Mouse (Mus musculus) adrenal gland, postnatal 36 days (tissue): ENCODE data around the gene Trp73. TPM values are rescaled to one million over a fixed set of nuclear protein-coding genes. Genes with fewer than 3 reads are reported as not detected.

Experiments
- DNase-seq, 2 experiments: peaks; one replicate each; pipeline ENCODE4 v3.0.0; 2021; ENCODE audit warnings: mixed read lengths in 1 of 2
- total RNA-seq, 2 experiments: library from RNA; stranded (reverse); gene quantifications; 2 replicates each; pipeline ENCODE4 v1.2.3; 2021

Gene Trp73
- total RNA-seq, 2 experiments from 2014 or later = not detected

DNA sequence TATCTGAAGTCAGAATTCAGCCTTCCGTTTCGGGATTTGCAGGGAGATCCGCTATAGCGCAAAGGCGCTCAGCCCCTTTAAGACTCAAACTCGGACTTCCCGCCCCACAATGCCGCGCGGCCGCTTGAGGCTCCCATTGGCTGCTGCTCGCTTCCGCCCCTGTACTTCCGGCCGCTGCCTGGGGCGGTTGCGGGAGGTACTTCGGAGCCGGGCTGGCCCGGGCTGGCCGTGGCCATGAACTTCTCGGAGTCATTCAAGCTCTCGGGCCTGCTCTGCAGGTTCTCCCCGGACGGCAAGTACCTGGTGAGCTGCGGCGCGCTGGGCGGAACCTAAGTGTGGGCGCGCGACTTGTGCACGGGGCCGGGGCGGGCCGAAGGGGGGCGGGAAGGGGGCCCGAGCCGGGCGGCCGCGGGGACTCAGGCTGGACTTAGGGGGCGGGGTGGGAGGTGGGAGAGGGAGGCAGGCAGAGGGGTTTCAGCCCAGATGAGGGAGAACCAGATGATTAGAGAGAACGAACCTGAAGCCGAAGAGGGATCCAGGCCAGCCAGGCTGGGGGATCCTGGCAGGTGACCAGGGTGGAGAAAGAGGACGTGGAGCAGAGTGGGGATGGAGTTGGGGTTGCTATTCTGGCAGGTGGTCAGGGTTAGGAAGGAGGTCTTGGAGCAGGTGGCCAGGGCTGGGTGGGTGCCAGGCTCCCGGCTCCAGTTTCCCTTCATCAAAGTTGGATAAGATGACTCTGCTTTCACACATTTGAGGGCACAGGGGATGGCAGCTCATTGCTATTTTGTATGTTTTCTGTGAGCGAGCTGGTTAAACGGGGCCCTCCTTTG is 2.4 kb upstream of the Trp73 start, which contains the start of gene Wrap73:
Wrap73 (plus strand) TSS at position 162 of the 830 bp plus-strand sequence.
- DNase-seq = peak; percentile 91 to 94

DNA sequence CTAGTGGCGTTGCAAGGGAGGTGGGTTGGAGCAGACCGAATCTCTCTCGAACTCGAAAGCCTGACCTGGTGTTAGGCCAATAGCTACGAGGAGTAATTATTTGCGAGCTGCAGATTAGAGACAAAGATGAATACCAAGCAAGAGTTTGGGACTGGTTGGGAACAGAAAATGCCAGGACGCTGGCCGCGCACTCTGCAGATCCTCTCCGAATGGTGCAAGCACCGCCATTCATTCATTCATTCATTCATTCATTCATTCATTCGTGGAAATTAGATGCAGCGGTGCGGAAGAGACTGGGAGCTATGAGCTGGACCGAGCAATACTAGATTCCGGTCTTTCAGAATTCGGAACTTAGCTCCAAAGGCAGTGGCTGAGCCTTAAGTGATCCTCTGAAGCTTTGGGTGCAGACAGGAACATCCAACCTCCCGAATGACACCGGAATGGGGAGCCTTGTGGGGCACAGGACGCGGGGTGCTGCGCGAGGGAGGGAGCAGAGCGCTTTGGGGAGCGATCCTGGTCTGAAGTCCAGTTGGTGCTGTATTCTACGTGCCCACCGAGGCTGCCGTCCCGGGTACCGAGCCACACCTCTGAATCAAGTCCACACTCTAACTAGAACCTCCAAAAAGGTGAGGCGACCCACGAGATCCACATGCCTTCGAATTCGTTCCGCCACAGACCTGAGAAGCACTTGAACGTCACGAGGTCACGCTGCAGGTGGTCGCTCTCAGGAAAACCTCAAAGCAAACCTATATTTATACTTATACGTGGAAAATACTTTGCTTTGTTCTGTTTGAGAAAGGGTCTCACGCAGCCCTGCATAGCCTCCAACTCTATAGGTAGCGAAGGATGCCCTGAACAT is 1.2 kb upstream of the Trp73 start:
- DNase-seq = no peak

DNA sequence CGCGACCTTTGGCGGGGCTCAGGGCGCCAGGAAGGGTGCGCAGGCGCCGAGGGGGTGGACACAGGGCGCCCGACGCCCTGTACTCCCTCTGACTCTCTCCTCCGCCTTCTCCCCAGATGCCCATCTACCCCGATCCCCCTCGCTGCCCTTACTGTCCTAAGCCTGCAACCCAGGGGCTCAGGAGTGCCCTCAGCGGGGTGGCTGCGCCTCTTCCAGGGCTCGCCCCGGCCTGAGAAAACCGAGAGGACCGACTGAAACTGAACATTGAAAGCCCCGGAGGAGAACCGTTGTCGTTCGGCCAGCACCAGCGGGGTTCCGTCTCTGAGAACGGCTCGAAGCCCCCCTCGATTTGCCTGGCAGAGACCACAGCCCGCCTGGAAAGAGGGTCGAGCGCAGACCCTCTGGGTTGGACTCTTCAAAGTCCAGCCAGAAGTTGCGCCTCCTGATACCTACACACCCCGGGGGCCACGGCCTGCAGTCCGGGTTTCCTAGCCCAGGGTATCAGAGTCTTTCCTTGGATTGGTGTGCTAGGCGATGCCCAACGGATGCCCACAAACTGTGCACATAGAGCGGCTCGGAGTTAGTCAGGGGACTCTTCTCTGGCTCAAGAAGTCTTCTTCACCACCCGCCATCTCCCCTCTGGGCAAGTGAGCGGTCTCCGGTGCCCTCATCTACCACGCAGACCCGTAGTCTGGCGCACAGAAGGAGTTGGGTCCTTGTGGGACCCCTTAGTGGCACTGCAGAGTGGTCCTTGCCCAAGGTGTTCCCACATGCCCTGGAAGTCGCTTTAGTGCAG is 403 bp upstream of the Trp73 start:
- DNase-seq = peak in 1 of 2 experiments; percentile 8

DNA sequence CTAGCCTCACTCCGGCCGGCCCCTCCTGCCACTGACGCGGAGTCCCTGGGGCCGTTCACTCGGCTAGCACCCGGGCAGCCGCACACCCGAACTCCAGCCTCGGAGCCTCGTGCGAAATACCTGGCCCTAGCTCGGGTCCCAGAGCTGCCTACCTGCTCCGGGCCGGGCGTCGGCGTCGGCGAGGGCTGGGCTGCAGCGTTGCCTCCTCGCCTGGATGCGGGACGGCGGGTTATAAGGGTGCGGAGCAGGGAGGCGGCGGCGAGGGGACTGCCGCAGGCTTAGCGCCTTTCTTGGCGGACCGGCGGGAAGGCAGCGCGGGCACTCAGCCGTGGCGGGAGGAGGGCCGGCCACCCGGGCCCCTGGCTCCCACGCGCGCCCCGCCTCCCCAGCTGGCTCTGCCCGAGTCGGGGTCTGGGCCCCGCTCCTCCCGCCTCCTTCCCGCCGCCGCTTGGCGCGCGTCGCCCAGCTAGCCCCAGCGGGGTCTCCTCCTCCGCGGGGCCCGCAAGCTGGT is 282 bp downstream of the Trp73 start:
- peak; percentile 16 to 18 for DNase-seq

DNA sequence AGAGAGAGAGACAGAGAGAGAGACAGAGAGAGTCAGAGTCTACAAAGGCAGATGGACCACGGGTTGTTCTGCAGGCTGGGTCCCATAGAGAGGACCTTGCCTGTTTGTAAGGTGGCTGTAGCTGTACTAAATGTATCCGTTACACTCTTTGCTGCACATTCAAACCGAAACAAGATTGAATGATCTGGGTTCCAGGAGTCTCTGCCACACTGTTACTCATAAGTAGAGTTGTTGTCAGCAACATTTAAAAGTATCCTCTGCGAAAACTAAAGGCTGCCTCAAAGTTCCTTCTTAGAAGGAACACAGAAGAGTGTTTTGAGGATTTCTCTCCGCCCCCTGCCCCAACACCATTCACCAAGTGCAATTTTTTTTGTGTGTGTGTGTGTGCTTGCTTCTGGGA is 2.9 kb downstream of the Trp73 start:
- DNase-seq = no peak

DNA sequence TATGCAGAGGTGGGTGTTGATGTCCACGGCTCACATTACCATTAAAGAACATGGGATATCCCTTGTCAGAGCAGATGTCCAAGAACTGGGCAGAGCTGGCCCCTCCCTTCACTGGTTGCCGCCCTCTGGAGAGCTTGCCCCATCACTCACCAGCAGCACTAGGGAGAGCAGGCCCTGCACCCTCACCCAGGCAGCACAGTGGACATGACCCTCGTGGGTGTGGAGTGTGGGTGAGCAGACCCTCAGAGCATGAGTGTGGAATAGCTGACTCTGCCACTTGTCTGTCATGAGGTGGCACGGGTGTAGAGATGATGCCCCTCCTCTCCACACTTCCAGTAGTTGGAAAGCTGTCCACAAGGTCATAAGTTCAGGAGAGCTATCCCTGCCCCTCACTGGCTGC is 5.2 kb downstream of the Trp73 start:
- no peak for DNase-seq

DNA sequence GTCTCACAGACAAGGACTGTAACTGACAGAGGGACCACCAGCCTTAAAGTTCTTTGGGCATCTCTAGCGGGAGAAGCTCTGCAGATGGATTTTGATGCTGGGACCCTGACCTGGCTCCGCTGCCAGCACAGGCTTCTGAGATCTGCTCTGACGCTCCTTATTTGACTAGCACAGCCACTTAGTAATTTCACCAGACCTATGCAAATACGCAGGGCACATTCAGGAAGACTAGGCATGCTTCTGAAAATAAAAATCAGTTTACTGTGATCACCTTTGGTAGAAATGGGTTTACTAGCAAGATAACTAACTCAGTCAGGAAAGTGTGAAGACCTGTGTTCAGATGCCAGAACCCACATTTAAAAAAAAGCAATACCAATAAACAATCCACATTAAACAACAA is 8.1 kb downstream of the Trp73 start:
- no peak for DNase-seq

DNA sequence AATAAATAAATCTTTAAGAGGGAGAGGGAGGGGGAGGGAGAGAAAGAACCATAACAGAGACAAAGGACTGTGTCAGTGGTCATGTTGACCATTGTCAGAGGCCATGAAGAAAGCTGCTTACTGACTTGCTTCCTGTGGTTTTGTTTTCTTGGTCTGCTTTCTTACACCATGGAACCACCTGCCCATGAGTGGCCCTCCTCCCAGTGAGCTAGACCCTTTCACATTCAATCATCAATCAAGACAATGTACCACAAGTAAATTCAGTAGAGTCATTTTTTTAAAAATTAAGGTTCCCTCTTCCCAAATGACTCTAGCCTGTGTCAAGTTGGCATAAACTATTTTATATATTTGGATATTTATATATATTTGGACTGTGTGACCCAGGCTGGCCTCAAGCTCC is 10.1 kb downstream of the Trp73 start:
- DNase-seq = no peak

DNA sequence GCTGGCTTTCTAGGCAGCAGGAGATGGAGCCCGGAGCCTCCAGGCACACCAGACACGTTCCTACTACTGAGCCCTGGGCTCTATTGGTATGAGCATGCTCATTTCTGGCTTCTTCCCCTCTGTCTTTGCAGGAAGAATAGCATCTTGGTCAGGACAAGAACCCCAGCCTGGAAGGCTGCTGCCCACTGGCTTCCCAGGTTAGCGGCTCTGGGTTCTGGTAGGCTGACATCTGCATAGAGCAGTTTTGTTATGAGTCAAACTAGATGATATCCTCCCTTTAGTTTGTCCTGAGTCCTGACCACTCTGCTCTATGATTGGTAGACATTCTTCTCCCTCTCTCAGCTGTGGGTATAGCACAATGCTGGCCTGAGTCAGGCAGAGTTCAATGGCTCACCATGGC is 12.7 kb downstream of the Trp73 start:
- DNase-seq = no peak

DNA sequence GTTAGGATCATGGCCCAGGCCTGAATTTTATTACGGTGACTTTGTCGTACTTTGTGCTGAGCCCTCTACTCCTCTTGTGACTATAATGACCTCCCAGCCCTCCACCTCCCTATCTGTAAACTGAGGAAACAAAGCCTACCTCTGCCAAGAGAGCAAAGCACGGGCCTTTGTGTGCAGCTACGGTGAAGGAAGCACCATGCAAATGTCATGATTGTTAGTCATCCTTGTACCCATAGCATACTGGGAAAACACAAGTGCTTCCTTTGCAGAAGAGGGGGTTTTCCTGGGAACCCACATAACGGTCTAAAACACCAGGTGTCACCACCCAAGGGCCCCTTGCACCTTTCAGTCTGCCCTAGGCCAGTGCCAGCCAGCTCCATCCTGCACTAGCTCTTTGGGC is 14.8 kb downstream of the Trp73 start:
- no peak for DNase-seq

DNA sequence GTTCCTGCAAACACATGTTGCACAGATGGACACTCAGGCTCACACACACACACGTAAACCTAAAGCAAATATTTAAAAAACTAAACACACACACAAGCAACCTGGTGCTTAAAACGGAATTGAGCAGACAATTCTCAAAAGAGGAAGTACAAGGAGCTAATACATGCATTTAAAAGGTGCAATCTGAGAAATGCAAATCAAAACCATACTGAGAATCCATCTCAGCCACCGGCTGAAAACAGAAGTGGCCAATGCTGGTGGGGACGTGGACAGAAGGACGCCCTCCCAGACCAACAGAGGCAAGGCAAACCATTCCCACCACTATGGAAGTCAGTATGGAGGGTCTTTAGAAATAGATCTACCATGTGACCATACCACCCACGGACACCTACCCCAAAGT is 16.5 kb downstream of the Trp73 start:
- no peak for DNase-seq

DNA sequence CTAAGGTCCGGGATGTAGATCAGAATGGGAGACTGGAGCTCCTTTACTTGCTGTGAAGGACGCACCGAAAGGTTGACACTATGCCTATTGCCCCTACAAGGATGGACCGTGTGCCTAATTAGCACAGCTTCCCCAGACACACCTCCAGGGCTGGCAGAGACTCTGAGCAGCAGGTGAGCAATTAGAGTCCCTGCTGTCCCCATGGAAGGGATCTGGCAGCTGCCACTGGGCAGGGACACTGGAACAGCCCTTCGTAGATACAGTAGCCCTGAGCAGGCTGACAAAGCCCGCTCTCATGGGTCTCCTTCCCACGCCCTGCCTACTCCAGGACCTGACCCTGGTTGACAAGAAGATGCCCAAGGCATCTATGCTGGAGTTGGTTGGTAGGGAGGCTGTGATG is 17.6 kb downstream of the Trp73 start:
- no peak for DNase-seq

DNA sequence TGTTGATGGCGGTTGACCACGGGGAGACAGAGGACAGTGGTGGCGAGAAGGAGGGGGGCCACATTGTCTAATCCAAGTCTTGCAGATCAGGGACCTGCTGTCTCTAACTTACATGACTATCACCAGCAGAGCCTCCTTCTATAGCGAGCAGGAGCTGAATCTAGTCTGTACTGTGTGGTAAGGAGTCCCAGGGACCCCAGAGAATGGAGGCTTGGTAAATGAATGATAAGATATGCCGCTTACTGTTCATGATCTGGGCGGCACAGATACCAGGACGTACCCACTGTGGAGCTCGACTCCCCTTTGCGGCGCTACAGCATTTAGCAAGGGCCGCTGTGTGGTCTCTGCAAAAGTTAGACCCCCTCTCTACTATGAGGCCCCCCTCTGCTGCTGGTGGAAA is 18.2 kb downstream of the Trp73 start:
- DNase-seq = no peak

DNA sequence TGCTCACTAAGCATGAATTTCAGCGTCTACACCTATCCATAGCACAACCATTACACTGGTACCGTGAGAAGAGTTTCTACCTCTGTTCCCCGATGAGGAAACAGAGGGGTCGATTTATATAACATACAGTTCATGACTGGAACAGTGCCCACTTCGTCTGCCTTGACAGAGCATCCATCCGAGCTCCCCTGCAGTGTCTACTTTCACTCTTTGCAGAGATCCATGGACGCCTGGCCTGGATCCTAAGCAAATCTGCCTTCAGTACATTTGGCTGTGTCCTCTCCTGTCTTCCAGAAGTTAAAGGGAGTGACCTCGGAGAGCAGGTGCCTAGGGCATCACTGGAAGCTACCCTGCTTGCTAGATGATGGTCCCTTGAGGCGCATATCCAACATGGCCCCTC is 20.8 kb downstream of the Trp73 start:
- no peak for DNase-seq

DNA sequence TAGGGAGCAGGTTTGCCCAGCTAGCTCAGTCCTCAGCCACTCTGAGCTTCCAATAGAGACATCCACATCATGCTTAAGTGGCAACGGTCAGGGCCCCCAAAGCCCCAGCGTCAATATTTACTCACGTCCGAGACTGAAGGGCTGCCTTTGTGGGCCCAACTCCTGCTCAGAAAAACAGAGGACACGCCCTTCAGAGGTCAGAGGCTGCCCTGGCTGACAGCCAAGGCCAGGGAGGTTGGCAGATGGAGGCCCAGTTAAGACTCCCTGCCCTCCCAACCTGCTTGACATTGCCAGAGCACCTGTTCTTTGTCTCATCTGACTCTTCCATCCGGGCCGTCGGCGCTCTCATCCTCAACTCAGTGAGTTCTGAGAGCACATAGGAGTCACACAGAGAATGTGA is 21.2 kb downstream of the Trp73 start:
- no peak for DNase-seq

DNA sequence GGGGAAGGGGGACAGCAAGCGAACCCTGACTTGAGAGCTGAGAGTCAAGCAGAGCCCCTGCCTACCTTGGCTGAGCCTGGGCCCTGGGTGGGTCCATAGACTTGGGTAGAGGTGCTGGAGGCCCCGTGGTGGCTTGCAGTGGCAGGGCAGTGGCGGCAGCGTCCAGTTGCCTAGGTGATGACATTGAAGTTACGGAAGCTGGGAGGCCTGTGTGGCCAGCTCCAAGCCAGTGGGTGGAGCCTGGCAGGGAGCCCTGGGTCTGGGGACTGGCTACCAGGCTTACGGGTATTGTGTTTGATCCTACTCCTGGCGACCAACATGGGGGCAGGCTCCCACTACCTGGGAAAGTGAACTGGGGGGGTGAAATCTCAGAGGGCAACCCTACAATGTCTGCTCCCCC is 23.6 kb downstream of the Trp73 start:
- peak; percentile 50 to 65 for DNase-seq

DNA sequence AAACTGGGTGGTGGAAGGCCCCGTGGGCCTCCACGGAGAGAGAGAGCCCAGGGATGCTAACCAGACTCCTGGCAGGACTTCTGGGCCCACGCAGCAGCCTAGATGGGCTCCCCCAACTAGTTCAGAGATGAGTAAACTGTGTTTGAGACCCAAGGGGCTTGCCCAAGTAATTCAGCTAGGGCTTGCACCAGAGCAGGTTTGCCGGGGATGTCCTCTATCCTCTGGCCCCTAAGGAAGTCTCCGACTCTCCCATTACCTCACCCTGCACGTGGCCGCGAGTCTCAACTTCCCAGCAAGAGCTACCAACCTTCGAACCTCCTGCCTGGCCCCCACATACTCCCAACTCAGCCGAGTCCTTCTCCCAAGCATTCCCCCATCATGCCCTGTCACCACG is 30.2 kb downstream of the Trp73 start:
- DNase-seq = no peak

DNA sequence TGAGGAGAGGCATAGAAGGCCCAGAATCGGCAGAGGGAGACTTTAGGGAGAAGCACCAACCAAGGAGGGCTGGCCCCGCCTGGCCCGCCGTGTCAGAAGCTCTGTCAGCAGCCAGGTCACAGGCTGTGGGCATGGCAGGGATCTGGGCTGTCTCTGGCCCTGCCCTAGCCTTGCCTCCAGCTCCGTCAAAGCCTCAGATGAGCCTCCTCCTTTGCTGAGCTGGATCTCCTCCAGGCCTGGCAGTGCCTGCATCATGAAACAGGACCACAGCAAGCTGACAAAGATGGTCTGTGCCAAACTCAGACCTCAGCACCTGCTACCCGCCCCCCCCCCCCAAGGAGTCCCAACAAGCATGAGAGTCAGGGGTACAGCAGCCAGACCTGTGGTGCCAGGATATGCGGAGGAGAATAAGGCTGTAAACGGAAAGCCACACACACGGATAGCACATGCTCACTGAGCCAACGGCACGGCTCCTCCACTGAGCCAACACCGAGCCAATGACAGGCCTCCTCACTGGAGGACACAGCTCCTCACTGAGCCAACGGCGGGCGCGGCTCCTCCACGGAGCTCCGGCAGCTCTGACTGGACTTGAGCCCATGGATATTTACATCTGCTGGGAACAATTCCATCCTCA is 30.7 kb downstream of the Trp73 start:
- DNase-seq = no peak

DNA sequence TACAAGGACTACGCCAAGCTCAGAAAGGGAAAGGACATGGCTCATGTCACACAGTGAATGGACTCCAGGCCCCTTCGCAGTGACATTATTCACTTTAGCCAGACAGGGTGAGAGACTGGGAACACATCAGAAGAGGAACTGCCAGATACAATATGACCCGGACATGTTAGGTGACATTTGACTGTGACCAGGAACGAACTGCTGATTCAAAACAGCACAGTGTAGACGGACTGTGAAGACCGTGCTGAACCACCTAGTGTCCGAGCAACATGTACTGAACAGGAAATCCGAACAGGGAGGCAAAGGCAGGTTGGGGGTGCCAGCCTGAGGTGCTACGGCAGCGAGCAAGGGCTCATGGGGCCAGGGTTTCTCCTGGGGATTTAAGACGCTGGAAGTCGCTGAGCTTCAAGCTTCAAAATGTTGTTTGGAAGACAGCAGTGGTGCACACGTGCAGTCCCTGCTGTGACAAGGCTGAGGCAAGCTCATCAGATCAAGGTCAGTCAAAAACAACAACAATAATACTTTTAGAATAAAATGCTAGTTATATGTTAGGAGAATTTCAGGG is 33.4 kb downstream of the Trp73 start:
- no peak for DNase-seq

DNA sequence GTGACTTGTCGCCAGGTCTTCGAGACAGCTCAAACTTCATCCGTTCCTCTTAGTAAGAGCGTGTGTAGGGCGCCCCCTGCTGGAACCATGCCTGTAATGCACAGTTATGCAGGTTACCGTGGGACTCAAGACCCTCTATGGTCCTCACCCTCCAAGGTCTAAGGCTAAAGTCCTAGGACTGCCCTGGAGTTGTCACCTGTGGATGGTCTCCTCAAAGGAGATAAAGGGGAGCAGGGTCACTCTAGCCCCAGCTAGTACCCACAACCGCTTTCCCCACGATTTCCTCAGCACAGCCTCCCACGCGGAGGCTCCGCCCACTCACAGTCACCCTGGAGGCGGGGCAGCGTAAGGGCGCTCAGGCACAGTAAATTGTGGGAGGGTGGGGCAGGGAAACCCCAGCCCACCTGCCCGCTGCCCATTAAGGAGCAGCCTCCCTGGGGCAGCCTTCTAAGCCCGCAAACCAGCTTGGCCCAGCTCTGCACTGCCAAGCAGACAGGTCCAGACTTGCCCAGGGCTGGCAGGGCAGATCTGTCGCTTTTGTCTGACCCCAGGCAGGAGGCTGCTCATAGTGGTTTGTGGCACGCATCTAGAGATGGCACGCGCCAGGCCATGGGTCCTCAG is 34.5 kb downstream of the Trp73 start:
- DNase-seq = peak; percentile 55 to 65

DNA sequence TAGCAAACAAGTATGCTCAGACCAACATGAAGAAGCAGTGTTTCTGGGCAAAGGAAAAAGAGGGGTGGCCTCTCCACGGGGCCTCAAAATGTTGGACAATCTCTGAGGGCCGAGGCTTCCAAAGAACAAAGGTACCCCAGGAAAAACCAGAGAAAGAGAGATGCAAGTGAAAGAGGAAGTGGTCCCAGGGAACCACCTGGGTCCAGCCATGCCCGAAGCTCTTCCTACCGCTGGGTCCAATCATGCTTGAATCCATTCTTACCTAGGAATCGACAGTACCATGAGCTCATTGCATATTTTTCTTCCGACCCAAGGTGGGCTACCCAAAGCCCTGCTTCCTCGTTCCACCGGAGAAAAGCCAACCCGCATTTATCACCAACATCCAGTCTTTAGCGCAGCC is 36.1 kb downstream of the Trp73 start:
- DNase-seq = no peak
